Mouse (Mus musculus) cerebellum, adult 2 months (tissue): Measurements from ENCODE around the gene Hnrnpul1.

Experiments used
- CTCF ChIP-seq: fragments of 200-500 bp; IDR thresholded peaks from 2 replicates; pipeline ENCODE4 v1.5.1; 2011; ENCODE audit warnings: low read depth, mild to moderate bottlenecking, control low read depth, low read length, moderate library complexity, borderline replicate concordance; ENCODE audit not compliant: insufficient read depth
- POLR2A ChIP-seq: fragments of 200-500 bp; IDR thresholded peaks from 2 replicates; pipeline ENCODE4 v1.6.1; 2011; ENCODE audit warnings: low read length, control low read depth, borderline replicate concordance; ENCODE audit not compliant: insufficient read depth

DNA sequence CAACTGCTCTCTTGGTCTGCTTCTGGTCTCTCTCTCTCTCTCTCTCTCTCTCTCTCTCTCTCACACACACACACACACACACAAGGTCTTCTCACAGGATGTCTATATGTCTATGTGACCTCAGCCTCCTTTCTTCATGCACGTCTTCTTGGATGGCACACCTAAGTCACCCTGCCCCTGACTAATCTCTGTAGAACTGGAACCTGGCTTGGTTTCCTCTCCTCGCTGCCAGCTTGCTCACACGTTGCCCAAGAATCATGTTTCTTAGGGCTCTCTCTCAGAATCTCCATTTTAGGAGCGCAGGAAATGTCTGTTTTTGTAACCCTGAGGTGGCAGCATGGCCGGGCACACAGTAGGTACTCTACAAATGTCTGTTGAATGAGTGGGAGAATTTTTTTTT, 25.5 kb upstream of the Hnrnpul1 start:
- TF ChIP-seq CTCF (no peak), POLR2A (no peak)
